Mouse (Mus musculus) stomach, postnatal 0 days (tissue): ENCODE results near the gene Gpr142.

Source experiments
- CTCF ChIP-seq: IDR thresholded peaks from 2 replicates; pipeline ENCODE4 v1.5.1; 2016; ENCODE audit warnings: antibody characterized with exemption, low read depth, mild to moderate bottlenecking, moderate library complexity
- EP300 ChIP-seq: optimal IDR thresholded peaks from 2 replicates; pipeline ENCODE3; 2016; ENCODE audit warnings: antibody characterized with exemption

DNA sequence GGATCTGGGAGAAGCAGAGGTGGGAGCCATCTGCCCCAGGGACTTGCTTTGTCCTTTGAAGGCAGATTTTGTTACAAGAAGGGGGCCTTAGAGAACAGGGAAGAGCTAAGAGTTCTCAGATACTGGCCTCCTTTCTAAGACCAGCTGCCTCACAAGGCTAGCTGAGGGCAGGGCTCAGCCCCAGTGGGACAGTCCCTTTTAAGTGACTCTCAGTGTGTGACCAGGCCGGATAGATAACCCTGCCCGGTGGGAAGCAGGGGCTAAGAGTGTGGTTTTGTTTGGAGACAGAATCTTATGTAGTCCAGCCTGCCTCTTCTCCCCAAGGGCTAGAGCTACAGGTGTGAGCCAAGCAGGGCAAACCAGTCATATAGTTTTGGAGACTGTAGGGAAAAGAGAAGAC, 50.8 kb downstream of the Gpr142 start:
- TF ChIP-seq CTCF, result no peak
- no peak for TF ChIP-seq EP300
